Mouse (Mus musculus) liver, embryonic 13.5 days (tissue): ENCODE measurements at regions not wholly inside any gene's neighbourhood (a gene's known extent, or its start where the extent isn't known, plus 50 kb on each side); places are given as distances from the start of the nearest gene placed in this dataset.

Experiments
- ATAC-seq: fragments of 200-750 bp; cut with Nextera tagmentation; 2 replicates; pipeline ENCODE4 v1.8.0; 2017; ENCODE audit warnings: low read depth, mild to moderate bottlenecking, moderate number of reproducible peaks, moderate library complexity
- DNase-seq: peaks from one replicate; pipeline ENCODE4 v3.0.0; 2022
- H3K27ac ChIP-seq: fragments of 300-500 bp; sonication (generic); 2 replicates; pipeline ENCODE4 v1.5.1; 2015; ENCODE audit warnings: moderate library complexity, mild to moderate bottlenecking, inconsistent platforms
- H3K27me3 ChIP-seq: fragments of 300-500 bp; sonication (generic); 2 replicates; pipeline ENCODE4 v1.6.1; 2015; ENCODE audit warnings: mild to moderate bottlenecking, inconsistent platforms
- H3K36me3 ChIP-seq: fragments of 300-500 bp; sonication (generic); 2 replicates; pipeline ENCODE4 v1.6.1; 2015; ENCODE audit warnings: mild to moderate bottlenecking, inconsistent platforms
- H3K4me1 ChIP-seq: fragments of 300-500 bp; sonication (generic); replicated peaks from 2 replicates; pipeline ENCODE4 v1.6.1; 2015; ENCODE audit warnings: inconsistent platforms
- H3K4me2 ChIP-seq: fragments of 300-500 bp; sonication (generic); 2 replicates; pipeline ENCODE4 v1.6.1; 2015; ENCODE audit warnings: inconsistent platforms, mild to moderate bottlenecking, moderate library complexity
- H3K4me3 ChIP-seq: fragments of 300-500 bp; sonication (generic); replicated peaks from 2 replicates; pipeline ENCODE4 v1.5.1; 2015; ENCODE audit warnings: mild to moderate bottlenecking, inconsistent platforms
- H3K9ac ChIP-seq: fragments of 300-500 bp; sonication (generic); 2 replicates; pipeline ENCODE4 v1.6.1; 2015; ENCODE audit warnings: mild to moderate bottlenecking, inconsistent platforms
- H3K9me3 ChIP-seq: fragments of 300-500 bp; sonication (generic); replicated peaks from 2 replicates; pipeline ENCODE4 v1.6.1; 2016; ENCODE audit warnings: inconsistent platforms
- WGBS: fragments of 180-500 bp; shearing (Covaris S2); methylation state at CpG from one replicate; pipeline ENCODE4 v1.1.7; 2015; ENCODE audit not compliant: insufficient replicate concordance; 5-methylcytosine and 5-hydroxymethylcytosine counted together

DNA sequence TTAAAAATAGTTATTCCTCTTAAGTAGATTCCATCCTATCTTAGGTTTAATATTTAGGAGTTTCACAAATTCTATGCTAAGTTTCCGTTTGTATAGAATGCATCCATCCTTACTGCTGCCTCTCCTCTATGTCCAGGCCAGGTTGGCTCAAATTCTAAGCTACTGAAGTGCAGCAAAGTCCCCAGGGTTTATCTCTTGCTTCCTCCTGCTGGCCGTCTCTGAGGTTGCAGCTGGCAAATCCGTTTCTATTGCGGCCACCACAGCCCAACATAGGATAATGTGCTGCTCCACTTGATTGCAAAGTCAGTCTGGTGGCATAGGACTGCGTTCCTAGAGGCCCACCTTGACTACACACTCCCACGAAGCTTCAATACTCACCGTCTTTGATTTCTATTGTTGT lies 389.7 kb upstream of the Robo2 start:
- H3K4me3 ChIP-seq = no peak overlapping the region
- no peak for DNase-seq
- H3K4me2 ChIP-seq = no peak overlapping the region
- H3K4me1 ChIP-seq = no peaks in the 10 kb centered on the region
- H3K36me3 ChIP-seq = no peaks in the 10 kb centered on the region
- 13% methylated on average over 7 of the region's 7 CpGs for WGBS
- H3K27me3 ChIP-seq = no peaks in the 10 kb centered on the region
- ATAC-seq = no peak
- H3K27ac ChIP-seq = no peak overlapping the region
- no peaks in the 10 kb centered on the region for H3K9me3 ChIP-seq
- H3K9ac ChIP-seq = no peak overlapping the region

DNA sequence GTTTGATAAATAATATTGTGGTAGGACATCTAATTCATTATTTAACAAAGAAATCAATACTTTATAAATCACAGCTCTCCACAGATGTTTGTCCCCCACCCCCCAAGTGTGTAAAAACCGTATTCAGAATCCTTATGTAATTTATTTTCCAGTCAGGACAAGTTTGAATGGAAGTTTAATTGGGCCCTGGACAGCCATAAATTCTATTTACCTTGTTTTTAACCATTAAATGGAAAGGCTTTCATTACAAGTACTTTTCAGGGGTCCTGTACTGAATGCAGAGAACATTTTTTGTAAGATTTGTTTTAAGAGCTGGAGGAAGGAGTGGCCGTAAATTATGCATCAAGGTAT lies 384.7 kb upstream of the Robo2 start:
- 52% methylated on average over 2 of the region's 2 CpGs for WGBS
- Histone ChIP-seq H3K4me1 (no peaks in the 10 kb centered on the region), H3K36me3 (no peaks in the 10 kb centered on the region), H3K4me3 (no peak overlapping the region), H3K27ac (no peak overlapping the region), H3K9ac (no peak overlapping the region), H3K27me3 (no peaks in the 10 kb centered on the region), H3K9me3 (no peaks in the 10 kb centered on the region), H3K4me2 (no peak overlapping the region)
- DNase-seq = no peak
- no peak for ATAC-seq

DNA sequence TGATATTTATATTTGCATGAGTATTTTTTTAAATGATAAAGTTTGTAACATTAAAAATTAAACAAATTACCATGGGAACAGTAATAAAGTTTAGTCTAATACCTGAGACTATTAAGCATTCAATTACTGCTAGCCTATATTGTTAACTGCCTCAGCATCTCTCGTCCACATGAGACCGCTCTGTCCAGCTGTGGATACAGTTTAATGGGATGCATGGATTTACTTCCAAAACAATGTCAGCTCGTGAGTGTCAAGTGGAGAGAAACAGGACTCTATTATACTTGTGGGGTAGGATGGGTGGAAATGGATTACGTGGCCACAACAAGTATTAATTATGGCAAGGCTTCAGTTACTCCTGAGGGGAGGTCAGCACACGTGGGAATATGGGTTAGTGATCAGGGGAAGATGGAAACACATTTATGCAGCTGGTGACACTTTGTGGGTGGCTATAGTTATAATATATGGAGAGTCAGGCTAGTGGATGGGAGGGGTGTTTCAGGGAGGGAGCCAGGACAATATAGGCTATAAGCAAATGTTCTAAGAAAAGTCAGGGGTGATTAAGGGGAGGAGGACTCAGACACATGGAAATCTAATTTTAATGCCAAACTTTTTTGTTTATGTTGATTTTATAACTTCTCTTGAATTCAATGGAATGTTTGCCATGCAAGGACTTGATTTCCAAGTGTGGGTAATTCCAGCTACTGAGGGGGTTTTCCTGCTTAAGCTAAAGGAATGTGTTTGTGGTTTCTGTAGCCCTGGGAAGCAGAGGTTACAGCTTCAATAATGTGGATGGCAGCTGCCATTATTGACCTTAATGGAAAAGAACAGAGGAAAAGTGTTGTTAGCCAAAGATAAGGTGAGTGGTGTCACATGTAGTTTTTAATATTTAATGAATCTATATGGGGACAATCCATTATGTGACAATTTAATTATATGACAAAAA lies 384.0 kb upstream of the Robo2 start:
- 59% methylated on average over 5 of the region's 5 CpGs for WGBS
- ATAC-seq (no peak), DNase-seq (no peak)
- Histone ChIP-seq H3K9me3 (no peaks in the 10 kb centered on the region), H3K4me3 (no peak overlapping the region), H3K27ac (no peak overlapping the region), H3K4me2 (no peak overlapping the region), H3K4me1 (no peaks in the 10 kb centered on the region), H3K27me3 (no peaks in the 10 kb centered on the region), H3K36me3 (no peaks in the 10 kb centered on the region), H3K9ac (no peak overlapping the region)

DNA sequence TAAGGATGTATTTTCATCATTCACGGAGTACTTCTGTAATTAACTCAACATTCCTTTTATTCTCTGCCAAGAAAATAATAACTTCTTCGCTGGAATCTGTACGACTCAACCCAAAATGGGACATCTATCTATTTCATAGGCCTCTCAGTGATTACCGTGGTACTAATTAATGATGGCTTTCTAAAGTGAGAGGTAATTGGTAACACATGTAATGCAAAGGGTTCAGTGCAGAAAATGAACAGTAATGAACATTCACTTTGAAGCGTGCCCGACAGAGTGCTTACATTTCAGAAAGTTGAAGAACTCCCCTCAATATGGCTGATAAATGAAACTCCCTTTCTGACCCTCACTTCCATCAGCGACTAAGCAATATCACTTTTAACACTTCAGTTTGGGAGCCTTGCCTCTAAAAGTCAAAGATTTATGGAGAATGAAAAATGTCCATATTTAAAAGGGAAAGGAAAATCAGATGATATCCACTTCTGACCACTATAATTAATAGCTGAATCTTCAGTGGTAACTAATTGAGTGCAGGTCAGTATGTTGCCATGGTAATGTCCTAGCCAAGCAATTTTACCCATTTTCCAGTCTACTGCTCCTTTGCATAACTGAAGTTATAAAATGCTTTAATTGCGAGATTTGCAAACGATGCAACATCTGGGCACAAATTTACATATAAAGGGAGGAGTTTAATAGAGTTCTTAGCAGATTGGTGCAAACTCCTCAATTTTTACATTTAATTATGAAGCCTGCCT lies 373.9 kb upstream of the Robo2 start:
- 72% methylated on average over 9 of the region's 9 CpGs for WGBS
- Histone ChIP-seq H3K27me3 (no peaks in the 10 kb centered on the region), H3K4me1 (no peaks in the 10 kb centered on the region), H3K9ac (no peak overlapping the region), H3K36me3 (no peaks in the 10 kb centered on the region), H3K27ac (no peak overlapping the region), H3K4me2 (no peak overlapping the region), H3K4me3 (no peak overlapping the region), H3K9me3 (no peaks in the 10 kb centered on the region)
- no peak for DNase-seq
- ATAC-seq = no peak

DNA sequence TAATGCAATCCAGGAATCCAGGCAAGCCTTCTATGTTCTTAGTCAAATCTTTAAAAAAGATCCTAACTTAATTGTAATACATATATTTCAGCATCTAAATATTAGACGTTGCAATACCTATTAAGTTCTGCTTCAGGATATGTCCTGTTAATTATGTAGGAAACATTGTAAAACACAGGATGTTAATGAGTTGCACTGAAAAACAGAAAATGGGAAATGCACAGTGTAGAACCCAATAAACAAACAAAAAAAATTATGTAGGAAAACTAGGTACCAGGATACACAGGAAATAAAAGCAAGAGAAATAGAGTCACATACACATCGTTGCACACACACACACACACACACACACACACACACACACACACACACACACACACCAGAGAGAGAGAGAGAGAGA lies 368.8 kb upstream of the Robo2 start:
- DNase-seq (no peak), ATAC-seq (no peak)
- Histone ChIP-seq H3K9me3 (no peaks in the 10 kb centered on the region), H3K27ac (no peak overlapping the region), H3K4me1 (no peaks in the 10 kb centered on the region), H3K4me2 (no peak overlapping the region), H3K4me3 (no peak overlapping the region), H3K9ac (no peak overlapping the region), H3K36me3 (no peaks in the 10 kb centered on the region), H3K27me3 (no peaks in the 10 kb centered on the region)
- WGBS = 63% methylated on average over 2 of the region's 2 CpGs

DNA sequence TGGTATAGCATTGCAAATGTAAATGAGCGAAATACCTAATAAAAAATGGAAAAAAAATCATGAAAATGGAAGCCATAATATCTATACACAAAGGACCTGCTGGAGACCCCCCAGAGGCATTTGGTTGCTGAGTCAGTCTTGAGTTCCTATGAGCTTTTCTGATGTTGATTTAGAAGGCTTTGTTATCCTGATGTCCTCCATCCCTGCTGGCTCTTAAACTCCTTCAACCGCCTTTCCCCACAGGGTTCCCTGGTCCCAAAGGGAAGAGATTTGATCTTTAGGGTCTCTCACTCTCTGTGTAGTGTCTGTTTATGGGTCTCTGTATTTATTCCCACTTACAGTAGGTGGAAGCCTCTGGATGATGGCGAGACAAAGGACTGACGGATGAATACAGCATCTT lies 356.6 kb upstream of the Robo2 start:
- WGBS = 64% methylated on average over 4 of the region's 4 CpGs
- no peak for ATAC-seq
- H3K4me1 ChIP-seq = no peaks in the 10 kb centered on the region

DNA sequence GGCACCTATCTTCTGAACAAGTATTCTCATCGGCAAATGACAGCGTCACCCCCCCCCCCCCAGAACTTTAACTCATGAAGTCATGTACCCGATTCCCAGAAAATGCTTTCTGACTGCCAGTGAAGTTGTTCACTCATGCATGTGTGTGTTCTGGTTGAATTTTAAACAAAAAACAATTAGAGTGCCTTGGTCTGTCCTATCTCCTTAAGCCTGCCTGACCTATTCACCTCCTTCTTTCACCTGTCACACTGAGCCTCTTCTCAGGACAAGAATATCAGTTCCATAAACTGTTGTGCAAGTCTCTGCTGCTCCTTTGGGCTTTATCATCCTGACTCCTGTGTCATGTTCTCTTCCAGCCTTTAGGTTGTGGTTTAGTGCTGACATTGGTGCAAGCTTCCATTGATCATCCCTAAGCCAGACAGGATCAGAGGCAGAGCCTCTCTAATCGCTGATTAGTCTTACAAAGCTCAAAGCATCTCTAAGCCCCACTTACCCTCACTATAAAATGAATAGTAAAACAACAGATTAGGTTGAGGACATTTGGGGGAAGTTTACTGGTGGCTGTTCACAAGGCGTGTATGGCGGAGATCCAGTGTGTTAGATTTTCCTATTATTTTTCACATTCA lies 345.2 kb upstream of the Robo2 start:
- H3K4me1 ChIP-seq = no peaks in the 10 kb centered on the region
- no peaks in the 10 kb centered on the region for H3K36me3 ChIP-seq
- H3K4me3 ChIP-seq = no peak overlapping the region
- H3K27me3 ChIP-seq = no peaks in the 10 kb centered on the region
- H3K4me2 ChIP-seq = no peak overlapping the region
- DNase-seq (no peak), ATAC-seq (no peak)
- WGBS = 76% methylated on average over 6 of the region's 6 CpGs
- H3K9ac ChIP-seq = no peak overlapping the region
- no peak overlapping the region for H3K27ac ChIP-seq
- H3K9me3 ChIP-seq = no peaks in the 10 kb centered on the region

More for the DNA sequence above, 356.6 kb upstream of the Robo2 start:
- Histone ChIP-seq H3K4me2 (no peak overlapping the region), H3K27ac (no peak overlapping the region), H3K9ac (no peak overlapping the region), H3K36me3 (no peaks in the 10 kb centered on the region), H3K9me3 (no peaks in the 10 kb centered on the region), H3K27me3 (no peaks in the 10 kb centered on the region), H3K4me3 (no peak overlapping the region)
- DNase-seq = no peak

DNA sequence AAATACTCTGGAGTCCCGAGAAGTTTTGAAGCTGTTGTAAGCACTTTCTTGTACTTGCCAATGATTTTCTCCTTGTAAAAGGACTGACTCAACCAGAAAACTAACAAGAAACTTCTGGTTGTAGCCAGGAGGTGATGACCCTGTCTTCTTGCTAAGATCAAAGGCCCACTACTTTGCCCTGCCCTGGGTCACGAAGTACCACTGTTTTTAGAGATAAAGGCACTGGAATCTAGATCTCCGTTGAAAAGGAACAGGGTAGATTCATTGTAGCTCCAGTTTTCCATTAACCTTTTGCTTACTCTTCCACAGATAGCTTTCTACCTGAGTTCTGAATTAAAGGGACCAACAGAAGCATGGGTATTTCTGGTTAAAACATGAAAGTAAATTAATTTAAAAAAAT lies 339.3 kb upstream of the Robo2 start:
- WGBS = 22% methylated on average over 3 of the region's 3 CpGs
- no peak overlapping the region for H3K27ac ChIP-seq
- peak; percentile 72 for ATAC-seq
- no peak overlapping the region for H3K9ac ChIP-seq
- peaks cover 9% of the 10 kb centered on the region for H3K4me1 ChIP-seq
- H3K4me3 ChIP-seq = no peak overlapping the region
- no peak overlapping the region for H3K4me2 ChIP-seq
- no peaks in the 10 kb centered on the region for H3K36me3 ChIP-seq
- no peaks in the 10 kb centered on the region for H3K9me3 ChIP-seq
- no peaks in the 10 kb centered on the region for H3K27me3 ChIP-seq
- DNase-seq = no peak

DNA sequence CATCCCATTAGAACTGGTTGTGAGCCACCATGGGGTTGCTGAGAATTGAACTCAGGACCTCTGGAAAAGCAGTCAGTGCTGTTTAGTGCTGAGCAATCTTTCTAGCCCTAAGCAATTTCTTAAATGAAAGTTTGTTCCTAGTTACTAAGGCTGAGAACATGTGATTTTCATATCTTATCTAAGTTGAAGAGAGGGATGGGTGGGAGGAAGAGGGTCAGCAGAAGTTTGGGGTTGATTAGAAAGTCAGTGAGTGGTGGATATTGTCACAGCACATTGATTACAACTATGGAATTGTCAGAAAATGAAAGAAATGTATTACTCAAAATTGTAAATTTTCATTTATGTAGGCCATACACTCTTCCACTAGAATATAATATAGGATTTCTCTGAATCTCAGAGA lies 337.4 kb upstream of the Robo2 start:
- Histone ChIP-seq H3K4me2 (no peak overlapping the region), H3K4me3 (no peak overlapping the region), H3K9me3 (no peaks in the 10 kb centered on the region), H3K27me3 (no peaks in the 10 kb centered on the region), H3K36me3 (no peaks in the 10 kb centered on the region), H3K27ac (no peak overlapping the region), H3K9ac (no peak overlapping the region), H3K4me1 (peaks cover 9% of the 10 kb centered on the region)
- peak; percentile 79 for ATAC-seq
- DNase-seq = no peak

DNA sequence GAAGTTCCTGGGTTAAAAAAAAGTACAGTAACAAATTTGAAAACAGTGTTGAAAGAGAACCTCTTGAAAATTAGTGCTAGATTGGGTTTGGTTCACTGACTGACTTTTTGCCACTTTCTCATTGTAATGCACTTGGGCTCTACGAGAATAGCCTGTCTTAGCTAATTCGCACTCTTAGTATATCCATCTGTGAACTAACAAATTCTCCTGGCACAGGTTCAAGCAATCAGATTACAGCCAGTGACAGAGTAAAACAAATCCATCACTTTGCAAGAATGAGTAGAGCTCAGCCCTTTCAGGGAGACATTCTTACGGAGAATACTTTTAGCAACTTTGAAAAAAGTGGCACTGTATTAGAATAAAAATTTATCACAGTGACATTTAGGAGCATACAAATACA lies 331.9 kb upstream of the Robo2 start:
- Histone ChIP-seq H3K9me3 (no peaks in the 10 kb centered on the region), H3K4me1 (no peaks in the 10 kb centered on the region), H3K36me3 (no peaks in the 10 kb centered on the region), H3K9ac (no peak overlapping the region), H3K4me3 (no peak overlapping the region), H3K27ac (no peak overlapping the region), H3K27me3 (no peaks in the 10 kb centered on the region), H3K4me2 (no peak overlapping the region)
- ATAC-seq (no peak), DNase-seq (no peak)
- 71% methylated on average over 3 of the region's 3 CpGs for WGBS

DNA sequence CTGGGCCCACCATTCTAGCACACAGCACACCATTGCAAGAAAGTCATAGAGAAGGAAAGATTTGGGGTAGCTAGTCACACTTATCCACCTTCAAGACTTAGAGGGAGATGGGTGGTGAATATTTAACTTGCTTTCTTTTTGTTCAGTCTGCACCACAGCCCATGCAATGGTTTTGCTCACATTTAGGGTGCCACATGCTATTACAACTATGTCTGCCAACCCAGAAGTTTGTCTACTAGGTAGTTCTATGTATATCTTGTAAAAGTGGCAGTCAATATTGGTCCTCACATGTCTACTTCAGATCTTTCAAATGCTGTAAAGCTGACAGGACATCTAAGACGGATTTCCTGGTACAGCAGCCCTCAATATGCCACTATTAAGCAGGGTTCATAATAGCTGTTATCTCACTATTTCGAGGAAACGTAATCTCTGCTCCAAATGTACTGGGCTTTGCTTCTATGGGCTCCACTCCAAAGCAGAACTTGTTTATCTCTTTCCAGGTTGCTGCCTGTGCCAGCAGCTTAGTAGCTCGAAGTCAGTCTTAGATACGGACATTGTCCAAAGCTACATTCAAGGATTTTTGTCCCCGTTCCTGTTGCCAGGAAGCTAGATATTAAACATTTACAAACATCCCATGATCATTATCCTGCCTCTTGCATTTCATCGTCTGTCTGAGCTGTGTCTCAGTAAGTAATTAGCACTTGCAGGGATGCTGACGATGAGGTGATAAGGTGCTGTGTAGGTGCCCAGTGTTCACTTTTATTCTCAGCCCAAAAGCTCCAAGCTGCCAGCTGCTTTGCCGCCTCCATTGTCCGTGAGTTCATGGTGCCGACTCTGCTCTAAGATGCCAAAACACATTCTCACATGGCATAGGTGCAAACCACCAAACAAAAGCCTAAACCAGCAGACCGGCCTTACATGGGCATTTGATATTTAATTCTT lies 327.8 kb upstream of the Robo2 start:
- H3K4me2 ChIP-seq = no peak overlapping the region
- H3K27me3 ChIP-seq = no peaks in the 10 kb centered on the region
- DNase-seq (no peak), ATAC-seq (no peak)
- 61% methylated on average over 12 of the region's 12 CpGs for WGBS
- H3K4me1 ChIP-seq = no peaks in the 10 kb centered on the region
- H3K27ac ChIP-seq = no peak overlapping the region
- no peaks in the 10 kb centered on the region for H3K36me3 ChIP-seq
- H3K4me3 ChIP-seq = no peak overlapping the region
- H3K9ac ChIP-seq = no peak overlapping the region
- no peaks in the 10 kb centered on the region for H3K9me3 ChIP-seq
